Mouse (Mus musculus): ENCODE results near the gene Gm11444.

Gm11444 gene

GRCm38 (mm10) chr11:85812201-85812966 lies 37.7 kb downstream of the Gm11444 start:
- DNase-seq = peak; percentile 53 to 67

GRCm38 (mm10) chr11:85811676-85812075 lies 38.5 kb downstream of the Gm11444 start:
- DNase-seq = no peak

GRCm38 (mm10) chr11:85811229-85811628 lies 38.9 kb downstream of the Gm11444 start:
- DNase-seq = no peak

DNA sequence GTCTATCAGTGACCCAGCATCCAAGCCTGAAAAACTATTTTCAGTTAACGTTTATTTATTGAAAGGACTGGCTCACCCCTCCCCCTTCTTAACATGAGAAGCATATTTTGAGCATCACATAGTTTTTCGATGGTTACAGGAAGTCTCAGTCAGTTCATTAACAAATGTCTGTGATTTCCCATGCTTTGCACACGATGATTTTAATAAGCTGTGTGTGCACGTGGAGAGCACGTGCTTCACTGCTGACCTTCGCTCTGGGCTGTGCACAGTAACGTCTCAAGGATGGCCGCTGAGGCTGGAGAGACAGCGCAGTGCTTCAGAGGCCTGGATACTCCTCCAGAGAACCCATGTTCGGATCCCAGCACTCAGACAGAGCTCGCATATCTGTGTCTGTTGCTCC lies 42.8 kb downstream of the Gm11444 start:
- DNase-seq = no peak

GRCm38 (mm10) chr11:85805779-85806178 lies 44.4 kb downstream of the Gm11444 start:
- DNase-seq = no peak

GRCm38 (mm10) chr11:85804048-85804447 lies 46.1 kb downstream of the Gm11444 start:
- DNase-seq = no peak

DNA sequence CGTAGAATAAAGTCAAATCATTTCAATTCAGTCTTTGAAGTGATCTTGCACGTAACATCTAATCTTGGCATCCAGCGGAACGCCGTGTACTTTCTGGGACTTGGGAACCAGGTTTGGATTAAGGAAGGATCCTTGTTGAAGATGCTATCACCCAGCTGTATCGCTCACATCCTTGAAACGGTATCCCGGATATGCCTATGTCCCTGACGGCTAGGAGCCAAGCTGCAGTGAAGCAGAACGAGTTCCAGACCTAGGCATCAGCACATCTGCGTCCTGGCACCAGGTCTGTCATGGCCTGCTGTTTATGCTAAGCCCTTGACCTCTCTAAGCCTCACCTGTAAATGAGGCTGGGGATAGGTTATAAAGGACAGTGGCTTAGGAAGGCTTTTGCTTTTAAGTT lies 49.8 kb downstream of the Gm11444 start:
- no peak for DNase-seq

DNA sequence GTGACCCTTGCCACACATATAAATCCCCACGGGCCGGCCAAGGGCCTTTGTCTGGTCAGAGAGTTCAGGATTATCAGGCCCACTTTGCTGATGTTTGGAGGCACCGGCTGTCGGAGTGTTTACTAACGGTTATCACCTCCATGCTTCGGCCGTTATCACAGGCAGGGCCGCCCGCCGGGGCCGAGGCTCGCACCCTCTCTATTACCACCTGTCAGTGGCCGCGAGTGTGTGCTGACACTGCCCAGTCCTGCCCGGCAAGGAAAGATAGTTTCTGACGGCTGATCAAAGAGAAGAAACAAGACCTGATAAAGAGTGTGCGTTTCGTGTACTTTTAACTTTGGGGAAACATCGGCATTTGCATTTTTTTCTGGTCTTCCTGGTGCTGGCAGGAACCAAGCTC lies 50.3 kb downstream of the Gm11444 start:
- no peak for DNase-seq

- DNase-seq = no peak
Observed at GRCm38 (mm10) chr11:85799456-85799855, 50.7 kb downstream of the Gm11444 start.
